Mouse (Mus musculus): Measurements from ENCODE around the gene Fignl1. TPM values are rescaled to one million over a fixed set of nuclear protein-coding genes. Genes with fewer than 3 reads are reported as not detected.

Fignl1 gene
- polyA plus RNA-seq (2014; fragmentation: Nextera tagmentation; extraction: Ambion mirVana) = 13.3 and 14.8 TPM in 2 replicates

DNA sequence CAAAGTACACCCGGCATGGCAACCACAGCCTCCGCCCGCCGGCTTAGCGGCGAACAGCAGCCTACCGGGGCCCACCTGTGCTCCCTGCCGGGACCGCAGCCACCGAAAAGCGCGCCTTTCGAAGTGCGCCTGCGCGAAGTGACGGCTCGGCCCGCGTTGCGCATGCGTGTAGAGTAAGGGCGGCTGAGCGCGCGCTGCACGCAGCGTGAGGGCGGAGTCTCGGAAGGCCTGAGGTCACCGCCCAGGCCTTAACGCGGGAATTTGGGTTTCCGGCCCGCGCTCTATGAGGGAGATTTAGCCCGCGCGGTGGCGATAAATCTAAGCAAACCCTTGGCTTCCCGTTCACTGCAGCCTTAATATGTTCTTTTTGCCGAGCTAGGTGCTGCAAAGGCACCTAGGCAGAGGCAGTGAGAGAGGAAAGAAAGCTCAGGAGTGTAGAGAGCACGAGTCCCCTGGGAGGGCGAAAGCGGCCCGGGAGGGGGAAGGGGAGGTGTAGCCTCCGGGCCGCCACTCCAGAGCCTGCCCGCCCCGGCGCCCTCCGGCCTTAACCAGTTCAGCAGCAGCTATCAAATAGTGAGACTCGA lies at the start of gene Fignl1:
Fignl1 (minus strand) TSS at position 143 of the 584 bp plus-strand sequence.
- Histone ChIP-seq H3K27me3 (ENCODE audit: control insufficient read depth, insufficient read depth, low read length) (no peaks in the 10 kb centered on the region), H3K9me3 (ENCODE audit: control insufficient read depth, low read length) (no peaks in the 10 kb centered on the region), H3K4me1 (replicated peaks; ENCODE audit: control insufficient read depth, insufficient read depth, low read length) (peaks cover 3% of the 10 kb centered on the region; the same call in 1 of the 2 replicates), H3K9ac (peak within 1 kb of the TSS; percentile 88), H3K27ac (peak within 1 kb of the TSS; percentile 93), H3K4me2 (replicated peaks) (peak within 1 kb of the TSS; percentile 88), H3K4me3 (replicated peaks; ENCODE audit: low read length) (peak within 1 kb of the TSS; percentile 61), H3K36me3 (replicated peaks; ENCODE audit: control insufficient read depth, insufficient read depth) (no peaks in the 10 kb centered on the region)
- ATAC-seq (ENCODE audit: low FRiP score) (peak; percentile 97), DNase-seq (ENCODE audit: low spot score) (peak; percentile 99)
- WGBS = under 1% methylated on average over 53 of the region's 53 CpGs

DNA sequence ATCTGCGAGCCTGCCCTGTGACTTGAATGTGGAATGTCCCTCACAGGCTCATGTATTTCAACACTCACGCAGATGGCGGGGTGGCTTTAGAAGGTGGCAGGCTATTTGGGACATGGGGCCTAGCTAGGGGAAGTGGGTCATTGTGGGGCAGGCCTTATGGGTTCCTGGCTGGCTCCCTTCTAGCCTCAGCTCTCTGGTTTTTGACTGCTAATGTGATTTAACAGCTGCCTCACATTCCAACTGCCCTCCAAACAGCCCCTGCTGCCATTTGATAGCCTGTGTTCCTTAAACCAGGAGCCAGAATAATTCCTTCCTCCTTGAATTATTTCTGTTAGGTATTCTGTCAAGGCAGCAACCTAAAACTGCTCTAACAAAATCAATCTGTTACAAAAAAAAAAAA lies 48.2 kb upstream of the Fignl1 start:
- Histone ChIP-seq H3K9ac (no peak overlapping the region), H3K4me2 (replicated peaks) (no peak overlapping the region), H3K9me3 (ENCODE audit: control insufficient read depth, low read length) (no peaks in the 10 kb centered on the region), H3K27me3 (ENCODE audit: control insufficient read depth, insufficient read depth, low read length) (no peaks in the 10 kb centered on the region), H3K4me3 (replicated peaks; ENCODE audit: low read length) (no peak overlapping the region), H3K27ac (no peak overlapping the region), H3K36me3 (replicated peaks; ENCODE audit: control insufficient read depth, insufficient read depth) (no peaks in the 10 kb centered on the region), H3K4me1 (replicated peaks; ENCODE audit: control insufficient read depth, insufficient read depth, low read length) (peaks cover 14% of the 10 kb centered on the region)
- no peak for ATAC-seq (ENCODE audit: low FRiP score)
- 100% methylated on average over 3 of the region's 3 CpGs for WGBS
- no peak for DNase-seq (ENCODE audit: low spot score)

DNA sequence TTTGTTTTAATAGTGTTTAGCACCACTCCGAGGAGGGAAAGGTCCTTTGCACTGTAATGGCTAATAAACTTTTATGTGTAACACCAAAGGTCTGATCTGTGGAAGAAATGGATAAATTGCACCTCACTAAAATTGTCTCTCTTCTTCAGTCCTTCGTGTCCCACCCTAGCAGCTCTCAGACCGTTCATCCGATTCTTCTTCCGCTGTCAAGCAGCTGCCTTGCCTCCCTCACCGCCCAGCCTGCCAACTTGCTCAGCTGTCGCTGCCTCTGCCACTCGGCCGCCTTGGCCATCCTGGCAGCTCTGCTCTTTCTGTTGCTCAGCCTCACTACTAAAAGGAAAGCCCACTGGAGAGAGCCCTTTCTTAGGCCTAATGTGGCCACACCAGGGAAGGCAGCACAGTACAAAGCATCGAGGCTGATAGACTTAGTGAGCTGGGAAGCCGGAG lies 46.9 kb upstream of the Fignl1 start:
- H3K27ac ChIP-seq = peak overlapping the region; percentile 73
- no peak overlapping the region for H3K9ac ChIP-seq
- ATAC-seq (ENCODE audit: low FRiP score) (peak; percentile 46; the same call in 1 of the 2 replicates), DNase-seq (ENCODE audit: low spot score) (no peak)
- no peaks in the 10 kb centered on the region for H3K36me3 ChIP-seq (replicated peaks; ENCODE audit: control insufficient read depth, insufficient read depth)
- no peaks in the 10 kb centered on the region for H3K27me3 ChIP-seq (ENCODE audit: control insufficient read depth, insufficient read depth, low read length)
- H3K4me3 ChIP-seq (replicated peaks; ENCODE audit: low read length) = no peak overlapping the region
- peak overlapping the region; percentile 10; the same call in 1 of the 2 replicates for H3K4me2 ChIP-seq (replicated peaks)
- H3K4me1 ChIP-seq (replicated peaks; ENCODE audit: control insufficient read depth, insufficient read depth, low read length) = peaks cover 21% of the 10 kb centered on the region
- WGBS = 33% methylated on average over 11 of the region's 11 CpGs
- H3K9me3 ChIP-seq (ENCODE audit: control insufficient read depth, low read length) = no peaks in the 10 kb centered on the region

DNA sequence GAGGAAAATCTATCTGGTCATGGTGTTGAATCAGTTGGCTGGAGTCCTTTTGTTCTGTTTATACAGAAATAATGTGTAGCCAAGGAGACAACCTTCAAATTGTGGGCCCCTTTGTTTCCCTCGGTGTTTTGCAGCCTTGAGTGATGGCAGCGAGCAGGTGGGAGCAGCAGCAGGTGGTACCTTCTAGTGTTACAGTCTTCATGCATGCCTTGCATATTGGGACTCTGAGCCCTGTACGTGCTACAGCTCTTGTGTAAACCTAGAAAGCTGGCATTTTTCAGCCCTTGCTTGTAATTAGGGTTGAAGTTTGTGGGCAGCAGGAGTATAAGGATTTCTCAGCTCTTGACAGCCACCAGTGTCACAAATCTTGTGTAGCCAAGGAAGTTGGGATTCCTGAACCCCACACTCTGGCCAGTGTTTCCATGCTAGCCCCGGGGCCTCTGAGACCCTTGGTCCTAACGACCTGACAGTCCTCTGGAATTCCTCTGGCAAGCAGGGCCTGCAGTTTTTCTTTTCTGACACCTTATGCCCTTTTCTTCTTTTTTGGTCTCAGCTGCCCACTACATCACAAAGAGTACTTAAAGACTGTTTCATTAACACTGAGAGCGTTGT lies 46.4 kb upstream of the Fignl1 start:
- H3K4me1 ChIP-seq (replicated peaks; ENCODE audit: control insufficient read depth, insufficient read depth, low read length) = peaks cover 21% of the 10 kb centered on the region
- H3K27ac ChIP-seq = peak overlapping the region; percentile 73; the same call in 1 of the 2 replicates
- ATAC-seq (ENCODE audit: low FRiP score) (peak; percentile 46; the same call in 1 of the 2 replicates), DNase-seq (ENCODE audit: low spot score) (no peak)
- no peak overlapping the region for H3K9ac ChIP-seq
- H3K4me3 ChIP-seq (replicated peaks; ENCODE audit: low read length) = no peak overlapping the region
- WGBS = 19% methylated on average over 6 of the region's 6 CpGs
- H3K27me3 ChIP-seq (ENCODE audit: control insufficient read depth, insufficient read depth, low read length) = no peaks in the 10 kb centered on the region
- H3K9me3 ChIP-seq (ENCODE audit: control insufficient read depth, low read length) = no peaks in the 10 kb centered on the region
- no peaks in the 10 kb centered on the region for H3K36me3 ChIP-seq (replicated peaks; ENCODE audit: control insufficient read depth, insufficient read depth)
- H3K4me2 ChIP-seq (replicated peaks) = no peak overlapping the region

DNA sequence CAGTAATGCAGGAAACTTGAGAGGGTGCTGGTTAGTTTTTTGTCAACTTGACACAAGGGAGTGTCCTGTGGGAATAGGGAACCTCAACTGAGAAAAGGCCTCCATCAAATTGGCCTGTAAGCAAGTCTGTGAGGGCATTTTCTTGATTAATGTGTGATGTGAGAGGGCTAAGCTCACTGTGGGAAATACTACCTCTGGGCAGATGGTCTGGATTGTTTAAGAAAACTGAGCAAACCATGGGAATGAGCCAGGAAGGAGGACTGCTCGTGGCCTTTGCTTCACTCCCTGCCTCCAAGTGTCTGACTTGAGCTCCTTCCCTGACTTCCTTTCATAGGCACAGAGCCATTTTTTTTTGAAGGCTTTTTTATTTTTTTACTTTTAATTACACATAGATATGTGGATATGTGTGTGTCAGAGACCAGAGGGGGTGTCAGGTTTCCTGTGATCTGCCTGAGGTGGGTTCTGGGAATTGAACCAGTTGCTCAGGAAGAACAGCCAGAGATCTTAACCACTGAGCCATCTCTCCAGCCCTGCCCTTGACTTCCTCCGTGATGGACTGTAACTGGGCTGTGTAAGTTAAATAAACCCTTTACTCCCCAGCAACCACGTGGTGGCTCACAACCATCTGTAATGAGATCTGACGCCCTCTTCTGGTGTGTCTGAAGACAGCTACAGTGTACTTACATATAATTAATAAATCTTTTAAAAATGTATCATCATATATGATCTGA lies 45.1 kb upstream of the Fignl1 start:
- Histone ChIP-seq H3K27ac (no peak overlapping the region), H3K4me2 (replicated peaks) (no peak overlapping the region), H3K9ac (no peak overlapping the region), H3K27me3 (ENCODE audit: control insufficient read depth, insufficient read depth, low read length) (no peaks in the 10 kb centered on the region), H3K4me1 (replicated peaks; ENCODE audit: control insufficient read depth, insufficient read depth, low read length) (peaks cover 21% of the 10 kb centered on the region), H3K4me3 (replicated peaks; ENCODE audit: low read length) (no peak overlapping the region), H3K36me3 (replicated peaks; ENCODE audit: control insufficient read depth, insufficient read depth) (no peaks in the 10 kb centered on the region), H3K9me3 (ENCODE audit: control insufficient read depth, low read length) (no peaks in the 10 kb centered on the region)
- WGBS = 51% methylated on average over 4 of the region's 4 CpGs
- ATAC-seq (ENCODE audit: low FRiP score) (no peak), DNase-seq (ENCODE audit: low spot score) (no peak)

DNA sequence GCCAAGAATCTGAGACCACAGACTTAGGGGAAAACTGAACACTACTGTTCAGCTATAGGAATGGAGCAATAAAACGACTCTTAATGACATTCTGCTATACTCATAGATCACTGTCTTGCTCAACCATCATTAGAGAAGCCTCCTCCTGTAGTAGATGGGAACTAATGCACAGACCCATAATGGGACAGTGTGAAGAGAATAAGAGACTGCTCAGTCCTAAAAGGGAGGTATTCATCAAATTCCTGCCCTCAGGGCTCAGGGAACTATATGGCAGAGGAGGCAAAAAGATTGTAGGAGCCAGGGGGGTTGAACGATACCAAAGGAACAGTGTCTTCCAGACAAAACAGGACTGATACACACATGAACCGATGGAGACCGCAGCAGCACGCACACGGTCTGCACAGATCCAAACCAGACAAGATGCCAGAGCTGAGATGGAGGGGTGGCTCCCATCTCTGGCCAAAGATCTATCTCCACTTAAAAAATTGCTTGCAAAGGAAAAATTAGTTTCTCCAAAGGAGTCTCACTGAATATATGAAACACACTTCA lies 43.3 kb upstream of the Fignl1 start:
- Histone ChIP-seq H3K4me1 (replicated peaks; ENCODE audit: control insufficient read depth, insufficient read depth, low read length) (peaks cover 21% of the 10 kb centered on the region), H3K27me3 (ENCODE audit: control insufficient read depth, insufficient read depth, low read length) (no peaks in the 10 kb centered on the region), H3K27ac (no peak overlapping the region), H3K36me3 (replicated peaks; ENCODE audit: control insufficient read depth, insufficient read depth) (no peaks in the 10 kb centered on the region), H3K4me2 (replicated peaks) (no peak overlapping the region), H3K4me3 (replicated peaks; ENCODE audit: low read length) (no peak overlapping the region), H3K9ac (no peak overlapping the region), H3K9me3 (ENCODE audit: control insufficient read depth, low read length) (no peaks in the 10 kb centered on the region)
- ATAC-seq (ENCODE audit: low FRiP score) (no peak), DNase-seq (ENCODE audit: low spot score) (no peak)
- WGBS = 65% methylated on average over 6 of the region's 6 CpGs

GRCm38 (mm10) chr11:11850476-11851267 lies 41.9 kb upstream of the Fignl1 start:
- H3K4me1 ChIP-seq (replicated peaks; ENCODE audit: control insufficient read depth, insufficient read depth, low read length) = peaks cover 15% of the 10 kb centered on the region; the same call in 1 of the 2 replicates
- no peaks in the 10 kb centered on the region for H3K36me3 ChIP-seq (replicated peaks; ENCODE audit: control insufficient read depth, insufficient read depth)
- WGBS = 74% methylated on average over 6 of the region's 6 CpGs
- no peak overlapping the region for H3K9ac ChIP-seq
- H3K4me2 ChIP-seq (replicated peaks) = no peak overlapping the region
- H3K4me3 ChIP-seq (replicated peaks; ENCODE audit: low read length) = no peak overlapping the region
- DNase-seq (ENCODE audit: low spot score) (no peak), ATAC-seq (ENCODE audit: low FRiP score) (peak; percentile 32)
- H3K27ac ChIP-seq = peak overlapping the region; percentile 62
- no peaks in the 10 kb centered on the region for H3K27me3 ChIP-seq (ENCODE audit: control insufficient read depth, insufficient read depth, low read length)
- H3K9me3 ChIP-seq (ENCODE audit: control insufficient read depth, low read length) = no peaks in the 10 kb centered on the region

DNA sequence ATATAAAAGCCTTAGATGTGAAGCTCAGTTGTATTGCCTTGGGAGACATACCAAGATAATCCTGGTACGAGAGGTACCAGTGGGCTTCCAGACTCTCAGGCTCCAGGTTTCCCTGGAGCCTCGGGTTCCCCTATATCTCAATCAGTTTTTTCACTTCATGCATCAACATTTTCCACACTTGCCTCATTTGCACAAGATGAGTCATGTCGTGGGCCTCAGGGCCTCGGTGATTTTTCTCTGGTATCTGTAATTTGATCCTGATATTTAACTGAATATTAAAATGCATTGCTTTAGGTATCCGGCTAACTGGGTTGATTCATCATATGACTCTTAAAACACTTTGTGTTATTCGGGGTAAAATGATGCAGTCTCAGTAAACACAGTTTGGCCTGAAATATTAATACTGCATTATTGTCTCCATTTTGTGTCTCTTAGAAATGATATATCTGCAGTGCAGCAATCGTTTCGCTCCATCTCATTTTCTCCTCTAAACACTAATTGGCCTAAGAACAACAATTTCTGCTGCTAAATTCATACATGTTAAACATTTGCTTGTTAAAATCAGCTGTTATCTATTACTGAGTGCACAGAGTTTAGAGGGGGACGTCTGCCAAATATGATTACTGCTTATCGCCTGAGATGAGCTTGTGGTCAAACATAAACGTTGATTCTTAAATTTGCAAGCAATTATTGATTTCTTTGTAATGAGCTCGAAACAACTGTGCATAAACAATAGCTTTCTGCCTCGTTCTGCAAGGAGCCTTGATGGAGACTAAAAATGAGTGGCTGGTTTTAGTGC lies 41.0 kb upstream of the Fignl1 start:
- 54% methylated on average over 13 of the region's 13 CpGs for WGBS
- Histone ChIP-seq H3K4me2 (replicated peaks) (no peak overlapping the region), H3K9ac (no peak overlapping the region), H3K27ac (peak overlapping the region; percentile 62), H3K36me3 (replicated peaks; ENCODE audit: control insufficient read depth, insufficient read depth) (no peaks in the 10 kb centered on the region), H3K9me3 (ENCODE audit: control insufficient read depth, low read length) (no peaks in the 10 kb centered on the region), H3K27me3 (ENCODE audit: control insufficient read depth, insufficient read depth, low read length) (no peaks in the 10 kb centered on the region), H3K4me1 (replicated peaks; ENCODE audit: control insufficient read depth, insufficient read depth, low read length) (peaks cover 7% of the 10 kb centered on the region; the same call in 1 of the 2 replicates), H3K4me3 (replicated peaks; ENCODE audit: low read length) (no peak overlapping the region)
- ATAC-seq (ENCODE audit: low FRiP score) (no peak), DNase-seq (ENCODE audit: low spot score) (no peak)

All from hindbrain, embryonic 14.5 days (tissue).